Mouse (Mus musculus) neural tube, embryonic 14.5 days (tissue): ENCODE measurements around the gene Mrpl42. TPM values are rescaled to one million over a fixed set of nuclear protein-coding genes. Genes with fewer than 3 reads are reported as not detected.

ENCODE experiments used
- ATAC-seq: fragments of 200-750 bp; cut with Nextera tagmentation; 2 replicates; pipeline ENCODE4 v1.8.0; 2017; ENCODE audit warnings: low read depth, mild to moderate bottlenecking, moderate TSS enrichment, moderate library complexity
- H3K27ac ChIP-seq: fragments of 300-500 bp; sonication (generic); 2 replicates; pipeline ENCODE4 v1.5.1; 2014; ENCODE audit warnings: low read depth, mild to moderate bottlenecking, control low read depth, low read length, moderate library complexity, mixed read lengths
- H3K27me3 ChIP-seq: fragments of 300-500 bp; sonication (generic); 2 replicates; pipeline ENCODE4 v1.6.1; 2014; ENCODE audit warnings: low read length; ENCODE audit not compliant: control insufficient read depth, insufficient read depth
- H3K36me3 ChIP-seq: fragments of 300-500 bp; sonication (generic); 2 replicates; pipeline ENCODE4 v1.6.1; 2014; ENCODE audit warnings: low read length, mixed read lengths; ENCODE audit not compliant: control insufficient read depth, insufficient read depth
- H3K4me1 ChIP-seq: fragments of 300-500 bp; sonication (generic); 2 replicates; pipeline ENCODE4 v1.6.1; 2014; ENCODE audit warnings: low read length; ENCODE audit not compliant: control insufficient read depth, insufficient read depth
- H3K4me2 ChIP-seq: fragments of 300-500 bp; sonication (generic); 2 replicates; pipeline ENCODE4 v1.6.1; 2014; ENCODE audit warnings: mild to moderate bottlenecking, low read depth, low read length, control low read depth
- H3K4me3 ChIP-seq: fragments of 300-500 bp; sonication (generic); 2 replicates; pipeline ENCODE4 v1.5.1; 2014; ENCODE audit warnings: low read depth, low read length, control low read depth, mixed read lengths
- H3K9ac ChIP-seq: fragments of 300-500 bp; sonication (generic); replicated peaks from 2 replicates; pipeline ENCODE4 v1.6.1; 2014; ENCODE audit warnings: low read depth, mild to moderate bottlenecking, control low read depth, low read length, mixed read lengths
- H3K9me3 ChIP-seq: fragments of 300-500 bp; sonication (generic); 2 replicates; pipeline ENCODE4 v1.6.1; 2016; ENCODE audit warnings: low read length; ENCODE audit not compliant: control insufficient read depth
- WGBS: fragments of 180-500 bp; shearing (Covaris S2); extraction: QIAGEN DNeasy Blood & Tissue Kit; methylation state at CpG from one replicate; pipeline ENCODE4 v1.1.7; 2014; 5-methylcytosine and 5-hydroxymethylcytosine counted together
- polyA plus RNA-seq: library from polyadenylated mRNA; unstranded; fragments of >200 nt; fragmentation: Nextera tagmentation; extraction: Ambion mirVana; gene quantifications from 2 replicates; pipeline ENCODE4 v1.2.1, GENCODE M21; 2014

The Mrpl42 gene
- polyA plus RNA-seq, 1 experiment from 2014 or later, result 276 TPM

DNA sequence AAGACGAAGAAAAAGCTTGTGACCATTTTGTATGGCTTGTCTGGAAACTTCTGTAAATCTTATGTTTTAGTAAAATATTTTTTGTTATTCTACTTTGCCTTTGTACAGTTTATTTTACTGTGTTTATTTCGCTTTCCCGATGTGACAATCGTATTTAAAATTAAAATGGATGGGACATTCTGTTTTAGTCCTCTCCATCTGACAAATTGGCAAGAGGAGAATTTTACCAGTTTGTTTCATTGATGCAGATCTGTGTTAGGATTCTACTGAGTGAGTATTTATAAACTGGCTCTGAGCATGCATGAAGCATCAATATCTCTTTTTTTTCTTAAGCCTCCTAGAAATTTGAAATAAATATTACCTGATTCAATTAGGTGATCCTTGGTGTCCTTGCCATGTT is 41.2 kb upstream of the Mrpl42 start:
- no peak overlapping the region for H3K27ac ChIP-seq
- no peaks in the 10 kb centered on the region for H3K27me3 ChIP-seq
- H3K9ac ChIP-seq, result no peak overlapping the region
- H3K9me3 ChIP-seq, result no peaks in the 10 kb centered on the region
- ATAC-seq, result no peak
- no peaks in the 10 kb centered on the region; the same call in none of the 2 replicates for H3K36me3 ChIP-seq
- no peaks in the 10 kb centered on the region for H3K4me1 ChIP-seq
- no peak overlapping the region for H3K4me3 ChIP-seq
- 96% methylated on average over 4 of the region's 4 CpGs for WGBS
- no peak overlapping the region for H3K4me2 ChIP-seq

DNA sequence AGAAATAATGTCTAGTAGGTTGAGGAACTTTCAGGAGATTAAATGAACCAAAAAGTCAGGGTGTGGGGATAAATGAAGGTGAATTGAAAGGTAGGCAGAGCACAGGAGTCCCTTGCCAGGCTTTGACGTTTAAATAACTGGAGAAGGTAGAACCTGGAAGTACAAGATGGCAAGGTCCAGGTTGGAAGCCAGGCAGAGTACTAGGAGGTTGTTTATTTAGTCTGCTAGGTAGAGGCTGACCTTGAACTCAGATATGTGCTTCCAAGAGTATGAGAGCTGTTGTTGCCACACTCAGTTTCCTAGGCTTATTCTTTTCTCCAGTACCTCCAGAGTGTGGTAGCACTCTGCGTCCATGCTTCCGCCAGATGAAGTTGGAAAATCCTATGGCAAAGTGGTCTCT is 38.1 kb upstream of the Mrpl42 start:
- Histone ChIP-seq H3K4me3 (no peak overlapping the region), H3K9ac (no peak overlapping the region), H3K4me2 (no peak overlapping the region), H3K36me3 (no peaks in the 10 kb centered on the region; the same call in 1 of the 2 replicates), H3K27ac (no peak overlapping the region), H3K27me3 (no peaks in the 10 kb centered on the region), H3K9me3 (no peaks in the 10 kb centered on the region), H3K4me1 (no peaks in the 10 kb centered on the region)
- ATAC-seq, result no peak
- 94% methylated on average over 3 of the region's 3 CpGs for WGBS

DNA sequence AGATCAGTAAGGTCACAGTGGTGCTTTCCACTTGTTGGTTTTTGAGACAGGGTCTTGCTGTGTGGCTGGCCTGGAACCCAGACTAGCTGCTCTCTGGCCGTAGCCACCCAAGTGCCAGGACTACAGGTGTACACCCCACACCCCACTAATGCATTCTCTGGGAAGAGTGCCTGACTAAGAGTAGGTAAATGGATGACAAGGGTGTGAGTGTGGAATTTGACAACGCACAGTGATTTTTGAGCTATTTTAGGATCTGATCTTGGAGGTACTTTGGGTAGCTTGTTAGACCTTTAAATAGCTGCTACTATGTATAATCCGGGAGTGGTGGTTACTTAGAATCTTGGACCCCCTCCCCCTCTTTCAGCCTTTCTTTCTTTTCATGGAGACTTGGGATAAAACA is 37.5 kb upstream of the Mrpl42 start:
- no peaks in the 10 kb centered on the region for H3K4me1 ChIP-seq
- H3K36me3 ChIP-seq, result no peaks in the 10 kb centered on the region; the same call in 1 of the 2 replicates
- H3K4me3 ChIP-seq, result no peak overlapping the region
- no peaks in the 10 kb centered on the region for H3K27me3 ChIP-seq
- no peak overlapping the region for H3K27ac ChIP-seq
- 94% methylated on average over 3 of the region's 3 CpGs for WGBS
- no peak for ATAC-seq
- no peaks in the 10 kb centered on the region for H3K9me3 ChIP-seq
- H3K4me2 ChIP-seq, result no peak overlapping the region
- H3K9ac ChIP-seq, result no peak overlapping the region

DNA sequence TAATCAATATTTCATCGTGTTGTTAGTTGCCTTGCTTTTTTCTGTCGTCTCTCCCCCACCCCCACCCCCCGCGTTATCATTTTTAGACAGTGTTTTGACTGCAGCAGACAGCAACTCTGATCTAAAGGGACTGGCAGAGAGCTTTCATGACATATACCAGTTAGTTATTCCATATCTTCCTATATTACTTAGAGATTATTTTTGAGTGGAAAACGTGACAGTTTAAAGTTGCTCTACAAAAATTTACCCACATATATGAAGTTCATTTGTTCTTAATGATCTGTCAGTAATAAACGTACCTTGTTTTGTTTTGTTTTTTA is 34.4 kb upstream of the Mrpl42 start:
- Histone ChIP-seq H3K4me3 (no peak overlapping the region), H3K9ac (no peak overlapping the region), H3K27ac (no peak overlapping the region), H3K36me3 (no peaks in the 10 kb centered on the region), H3K27me3 (no peaks in the 10 kb centered on the region), H3K4me2 (no peak overlapping the region), H3K4me1 (no peaks in the 10 kb centered on the region), H3K9me3 (no peaks in the 10 kb centered on the region)
- 89% methylated on average over 6 of the region's 6 CpGs for WGBS
- no peak for ATAC-seq

DNA sequence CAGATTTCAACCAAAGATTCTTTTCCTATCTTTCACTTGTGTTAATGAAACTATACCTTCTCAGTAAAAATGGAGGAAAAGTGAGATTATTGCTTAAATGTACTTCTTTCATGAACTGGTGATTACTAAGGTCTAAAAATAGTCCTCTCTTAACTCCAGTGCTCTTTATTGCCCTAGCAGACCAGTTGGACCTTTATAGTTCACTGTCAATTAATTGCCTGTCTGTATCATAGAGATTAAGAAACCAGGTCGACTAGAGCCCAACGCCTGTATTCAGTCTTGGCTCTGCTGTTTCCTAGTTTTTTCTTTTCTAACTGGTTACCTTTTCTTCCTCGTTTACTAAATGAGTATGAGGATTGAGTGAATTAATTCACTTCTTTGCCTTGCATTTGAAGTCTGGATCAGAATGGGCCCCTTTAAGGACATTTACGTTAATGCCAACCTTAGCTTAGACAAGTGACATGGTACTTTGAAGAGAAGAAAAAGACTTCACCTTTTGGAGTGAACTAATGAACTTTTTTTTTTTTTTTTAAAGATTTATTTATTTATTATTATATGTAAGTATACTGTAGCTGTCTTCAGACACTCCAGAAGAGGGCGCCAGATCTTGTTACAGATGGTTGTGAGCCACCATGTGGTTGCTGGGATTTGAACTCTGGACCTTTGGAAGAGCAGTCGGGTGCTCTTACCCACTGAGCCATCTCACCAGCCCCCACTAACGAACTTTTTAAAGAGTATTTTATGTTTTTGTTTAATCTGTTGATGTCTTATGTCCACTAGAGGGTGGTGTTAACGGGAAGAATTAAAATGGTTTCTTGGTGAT is 33.9 kb upstream of the Mrpl42 start:
- no peaks in the 10 kb centered on the region for H3K4me1 ChIP-seq
- no peak overlapping the region for H3K9ac ChIP-seq
- H3K27ac ChIP-seq, result no peak overlapping the region
- no peaks in the 10 kb centered on the region for H3K27me3 ChIP-seq
- H3K4me2 ChIP-seq, result no peak overlapping the region
- no peak overlapping the region for H3K4me3 ChIP-seq
- no peaks in the 10 kb centered on the region for H3K36me3 ChIP-seq
- WGBS, result 96% methylated on average over 8 of the region's 8 CpGs
- H3K9me3 ChIP-seq, result no peaks in the 10 kb centered on the region
- no peak for ATAC-seq

DNA sequence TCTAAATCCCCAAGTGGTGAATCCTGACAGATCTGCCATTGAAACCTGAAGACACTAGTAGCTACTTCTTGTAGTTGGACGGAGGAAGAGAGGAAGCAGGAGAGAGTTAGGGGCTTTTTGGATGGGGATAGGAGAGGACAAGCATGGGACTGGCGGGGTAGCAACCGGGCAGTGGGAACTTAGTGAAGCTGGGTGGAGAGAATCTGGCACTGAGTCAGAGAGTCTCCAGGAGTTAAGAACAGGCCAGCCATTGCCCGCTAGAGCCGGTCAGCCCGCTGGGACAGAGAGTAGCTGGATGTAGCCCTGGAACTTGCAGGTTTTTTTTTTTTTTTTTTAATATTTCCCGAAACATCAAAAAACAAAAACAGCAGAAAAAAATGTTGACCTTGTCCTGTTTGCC is 31.6 kb upstream of the Mrpl42 start:
- no peak for ATAC-seq
- no peaks in the 10 kb centered on the region for H3K4me1 ChIP-seq
- H3K27me3 ChIP-seq, result no peaks in the 10 kb centered on the region
- no peak overlapping the region for H3K9ac ChIP-seq
- H3K27ac ChIP-seq, result no peak overlapping the region
- no peaks in the 10 kb centered on the region for H3K36me3 ChIP-seq
- H3K9me3 ChIP-seq, result no peaks in the 10 kb centered on the region
- H3K4me2 ChIP-seq, result no peak overlapping the region
- H3K4me3 ChIP-seq, result no peak overlapping the region
- 94% methylated on average over 7 of the region's 7 CpGs for WGBS

DNA sequence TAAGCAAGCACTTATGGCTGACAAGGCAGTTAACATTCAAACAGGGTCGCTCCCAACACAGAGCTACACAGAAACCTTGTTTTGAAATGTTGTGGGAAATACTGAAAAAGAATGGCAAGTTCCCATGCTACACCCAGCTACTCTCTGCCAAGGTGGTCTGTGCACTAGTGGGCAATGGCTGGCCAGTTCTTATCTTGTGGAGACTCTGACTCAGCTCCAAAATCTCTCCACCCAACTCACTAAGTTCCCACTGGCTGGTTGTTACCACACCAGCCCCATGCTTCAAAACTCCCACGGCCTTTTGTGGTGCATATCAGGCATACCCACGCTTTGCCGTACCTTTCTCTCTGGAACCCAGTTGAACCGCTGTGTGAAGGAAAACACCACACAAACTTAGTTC is 31.2 kb upstream of the Mrpl42 start:
- Histone ChIP-seq H3K4me3 (no peak overlapping the region), H3K4me2 (no peak overlapping the region), H3K9me3 (no peaks in the 10 kb centered on the region), H3K4me1 (no peaks in the 10 kb centered on the region), H3K27ac (no peak overlapping the region), H3K27me3 (no peaks in the 10 kb centered on the region), H3K9ac (no peak overlapping the region), H3K36me3 (no peaks in the 10 kb centered on the region)
- no peak for ATAC-seq
- 94% methylated on average over 5 of the region's 5 CpGs for WGBS

DNA sequence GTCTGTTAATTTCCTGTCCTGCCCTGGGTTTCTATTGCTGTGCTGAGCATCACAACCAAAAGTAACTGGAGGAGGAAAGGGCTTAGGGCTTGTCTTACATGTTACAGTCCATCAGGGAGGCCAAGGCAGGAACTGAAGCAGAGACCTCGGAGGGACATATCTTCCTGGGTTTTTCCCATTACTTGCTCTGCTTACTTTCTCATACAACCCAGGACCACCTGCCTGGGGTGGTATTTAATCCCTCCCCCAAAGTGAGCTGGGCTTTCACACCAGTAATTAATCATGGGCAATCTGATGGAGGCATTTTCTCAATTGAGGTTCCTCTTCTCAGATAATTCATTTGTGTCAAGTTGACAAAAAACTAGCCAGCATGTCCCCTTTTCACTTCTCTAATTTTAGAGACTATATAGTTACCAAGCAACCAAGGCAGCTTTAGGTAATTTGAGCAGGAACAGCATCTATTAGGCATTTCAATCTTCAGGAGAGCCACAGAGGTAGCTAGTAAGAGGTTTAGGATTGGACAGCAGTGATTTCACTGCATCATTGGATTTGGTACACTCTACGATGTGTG is 28.9 kb upstream of the Mrpl42 start:
- 29% methylated on average over 2 of the region's 2 CpGs for WGBS
- ATAC-seq, result no peak

DNA sequence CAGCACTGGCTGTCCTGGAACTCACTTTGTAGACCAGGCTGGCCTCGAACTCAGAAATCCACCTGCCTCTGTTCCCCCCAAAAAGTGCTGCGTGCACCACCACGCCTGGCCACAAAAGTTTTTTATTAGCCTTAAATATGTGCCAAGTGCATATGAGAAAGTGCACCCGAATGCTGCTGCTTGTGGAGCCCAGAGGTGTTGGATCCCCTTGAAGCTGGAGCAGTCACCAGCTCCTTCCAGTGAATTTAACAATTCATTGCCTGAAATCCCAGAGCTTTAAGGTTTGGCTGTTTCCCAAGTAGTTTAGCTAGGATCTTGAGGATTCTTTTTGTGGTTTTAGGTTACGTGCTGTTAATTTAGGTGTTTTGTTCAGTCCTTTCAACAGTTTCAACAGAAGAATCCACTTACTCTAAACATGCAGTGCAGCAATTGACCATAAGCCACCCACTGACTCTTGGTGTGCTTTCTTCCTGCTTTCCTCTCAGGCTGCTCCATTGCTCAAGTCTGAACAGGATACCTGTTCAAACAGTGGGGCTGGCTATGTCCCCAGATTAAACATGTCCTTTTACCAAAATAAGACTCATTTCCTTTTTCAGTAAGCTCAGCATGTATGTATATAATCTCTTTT is 24.9 kb upstream of the Mrpl42 start:
- H3K27me3 ChIP-seq, result no peaks in the 10 kb centered on the region
- ATAC-seq, result no peak
- no peak overlapping the region for H3K9ac ChIP-seq
- no peak overlapping the region for H3K4me2 ChIP-seq
- H3K4me1 ChIP-seq, result no peaks in the 10 kb centered on the region
- no peaks in the 10 kb centered on the region for H3K36me3 ChIP-seq
- no peak overlapping the region for H3K27ac ChIP-seq
- H3K4me3 ChIP-seq, result no peak overlapping the region
- no peaks in the 10 kb centered on the region for H3K9me3 ChIP-seq
- 67% methylated on average over 5 of the region's 5 CpGs for WGBS

More for the DNA sequence above, 28.9 kb upstream of the Mrpl42 start:
- Histone ChIP-seq H3K4me2 (no peak overlapping the region), H3K9ac (no peak overlapping the region), H3K4me3 (no peak overlapping the region), H3K9me3 (no peaks in the 10 kb centered on the region), H3K36me3 (no peaks in the 10 kb centered on the region), H3K27me3 (no peaks in the 10 kb centered on the region), H3K27ac (no peak overlapping the region), H3K4me1 (no peaks in the 10 kb centered on the region)
